Mouse (Mus musculus) cortical plate, adult 2 months (tissue): ENCODE results near the gene Slc6a11. TPM values are rescaled to one million over a fixed set of nuclear protein-coding genes. Genes with fewer than 3 reads are reported as not detected.

Experiments
- H3K27ac ChIP-seq: fragments of 200-500 bp; 2 replicates; pipeline ENCODE4 v1.5.1; 2012; ENCODE audit warnings: low read length, control low read depth, inconsistent platforms; ENCODE audit not compliant: insufficient read depth
- H3K4me1 ChIP-seq: fragments of 200-500 bp; 2 replicates; pipeline ENCODE4 v1.6.1; 2011; ENCODE audit warnings: low read length; ENCODE audit not compliant: control insufficient read depth, insufficient read depth
- H3K4me3 ChIP-seq: fragments of 200-500 bp; 2 replicates; pipeline ENCODE4 v1.5.1; 2011; ENCODE audit warnings: mild to moderate bottlenecking, low read length, control low read depth; ENCODE audit not compliant: insufficient read depth
- CTCF ChIP-seq: fragments of 200-500 bp; IDR thresholded peaks from 2 replicates; pipeline ENCODE4 v1.5.1; 2011; ENCODE audit warnings: mild to moderate bottlenecking, control low read depth, low read length; ENCODE audit not compliant: insufficient read depth; ENCODE audit errors: extremely low read depth
- POLR2A ChIP-seq: fragments of 200-500 bp; IDR thresholded peaks from 2 replicates; pipeline ENCODE4 v1.6.1; 2011; ENCODE audit warnings: mild to moderate bottlenecking, low read length, control low read depth; ENCODE audit not compliant: insufficient read depth; ENCODE audit errors: extremely low read depth
- polyA plus RNA-seq: library from polyadenylated mRNA; depleted of rRNA; stranded (reverse); fragments of >200 nt; gene quantifications from 2 replicates; pipeline ENCODE4 v1.2.3, GENCODE M21; 2012

Gene Slc6a11
- polyA plus RNA-seq, 1 experiment = 124 TPM

- Histone ChIP-seq H3K4me1 (peaks cover 2% of the 10 kb centered on the region; the same call in 1 of the 2 replicates), H3K4me3 (no peak overlapping the region), H3K27ac (no peak overlapping the region)
- no peak for TF ChIP-seq CTCF
- TF ChIP-seq POLR2A = no peak
Measured at GRCm38 (mm10) chr6:114257762-114258361, 126.8 kb downstream of the Slc6a11 start.

GRCm38 (mm10) chr6:114258661-114259193 lies 127.7 kb downstream of the Slc6a11 start:
- peaks cover 2% of the 10 kb centered on the region; the same call in 1 of the 2 replicates for H3K4me1 ChIP-seq

GRCm38 (mm10) chr6:114261609-114262008 lies 130.6 kb downstream of the Slc6a11 start:
- Histone ChIP-seq H3K27ac (no peak overlapping the region), H3K4me3 (no peak overlapping the region), H3K4me1 (no peaks in the 10 kb centered on the region)
- TF ChIP-seq POLR2A (no peak), CTCF (no peak)

More at GRCm38 (mm10) chr6:114258661-114259193, 127.7 kb downstream of the Slc6a11 start:
- no peak overlapping the region for H3K27ac ChIP-seq
- H3K4me3 ChIP-seq = no peak overlapping the region
- no peak for TF ChIP-seq POLR2A
- no peak for TF ChIP-seq CTCF

- no peaks in the 10 kb centered on the region for H3K4me1 ChIP-seq
- H3K4me3 ChIP-seq = no peak overlapping the region
- H3K27ac ChIP-seq = no peak overlapping the region
- TF ChIP-seq POLR2A = no peak
- TF ChIP-seq CTCF = no peak
Measured at GRCm38 (mm10) chr6:114264010-114264409, 133.0 kb downstream of the Slc6a11 start.

DNA sequence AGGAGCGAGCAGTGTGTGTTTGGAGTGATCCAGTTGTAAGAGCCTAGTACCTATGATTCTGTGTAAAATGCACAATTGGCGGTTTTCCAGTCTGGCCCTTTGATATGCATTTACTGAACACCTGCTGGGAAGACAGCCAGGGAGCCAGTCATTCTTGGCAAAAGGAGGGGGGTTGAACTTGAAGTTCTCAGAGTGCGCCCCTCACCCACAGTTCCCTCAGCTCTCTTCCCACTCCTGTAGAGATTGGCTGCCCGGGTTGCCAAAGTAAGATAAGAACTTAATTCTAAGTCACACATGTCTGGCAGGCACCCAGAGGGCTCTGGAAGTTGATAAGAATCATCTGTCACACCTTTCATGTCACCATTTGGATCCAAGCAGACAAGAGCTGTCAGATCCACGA lies 133.4 kb downstream of the Slc6a11 start:
- H3K27ac ChIP-seq = no peak overlapping the region
- H3K4me3 ChIP-seq = no peak overlapping the region
- TF ChIP-seq CTCF (no peak), POLR2A (no peak)
- H3K4me1 ChIP-seq = no peaks in the 10 kb centered on the region

DNA sequence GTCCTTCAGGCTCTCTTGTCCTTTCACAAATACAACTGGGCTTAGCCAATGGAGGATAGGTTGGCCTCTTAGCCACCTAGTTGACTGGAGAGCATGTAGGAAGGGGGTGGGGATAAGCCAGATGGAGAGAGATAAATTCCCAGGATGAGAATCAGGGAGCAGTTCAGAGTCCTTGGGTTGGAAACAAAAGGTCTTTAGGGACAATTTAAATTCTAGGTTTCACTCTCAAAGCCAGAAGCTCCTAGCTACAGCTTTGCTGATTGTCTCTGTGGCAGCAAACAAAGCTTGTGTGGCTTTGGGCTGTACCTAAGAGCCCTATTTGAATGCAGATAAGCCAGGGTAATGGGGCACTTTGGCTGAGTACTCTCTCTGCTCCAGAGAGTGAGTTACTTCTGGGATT lies 135.2 kb downstream of the Slc6a11 start:
- no peaks in the 10 kb centered on the region for H3K4me1 ChIP-seq
- H3K4me3 ChIP-seq = no peak overlapping the region
- TF ChIP-seq CTCF (no peak), POLR2A (no peak)
- H3K27ac ChIP-seq = no peak overlapping the region

DNA sequence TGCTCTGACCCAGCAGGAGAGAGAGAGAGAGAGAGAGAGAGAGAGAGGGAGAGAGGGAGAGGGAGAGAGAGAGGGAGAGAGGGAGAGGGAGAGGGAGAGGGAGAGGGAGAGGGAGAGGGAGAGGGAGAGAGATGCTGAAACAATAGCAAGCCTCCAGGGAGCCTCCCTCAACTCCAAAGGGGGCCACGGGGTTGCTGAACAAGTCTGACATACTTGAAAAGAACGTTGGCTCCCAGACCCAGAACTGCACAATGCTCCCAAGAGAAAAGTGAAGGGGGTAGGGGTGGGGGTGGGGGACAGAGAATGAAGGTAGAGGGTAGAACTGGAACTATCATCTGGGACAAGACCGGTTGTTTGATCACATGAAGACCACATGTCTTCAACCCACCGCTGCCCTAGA lies 136.9 kb downstream of the Slc6a11 start:
- TF ChIP-seq POLR2A = no peak
- no peak for TF ChIP-seq CTCF
- Histone ChIP-seq H3K4me3 (no peak overlapping the region), H3K4me1 (no peaks in the 10 kb centered on the region), H3K27ac (no peak overlapping the region)

GRCm38 (mm10) chr6:114269589-114269988 lies 138.5 kb downstream of the Slc6a11 start:
- Histone ChIP-seq H3K4me1 (no peaks in the 10 kb centered on the region), H3K4me3 (no peak overlapping the region), H3K27ac (no peak overlapping the region)
- TF ChIP-seq CTCF = no peak
- no peak for TF ChIP-seq POLR2A

DNA sequence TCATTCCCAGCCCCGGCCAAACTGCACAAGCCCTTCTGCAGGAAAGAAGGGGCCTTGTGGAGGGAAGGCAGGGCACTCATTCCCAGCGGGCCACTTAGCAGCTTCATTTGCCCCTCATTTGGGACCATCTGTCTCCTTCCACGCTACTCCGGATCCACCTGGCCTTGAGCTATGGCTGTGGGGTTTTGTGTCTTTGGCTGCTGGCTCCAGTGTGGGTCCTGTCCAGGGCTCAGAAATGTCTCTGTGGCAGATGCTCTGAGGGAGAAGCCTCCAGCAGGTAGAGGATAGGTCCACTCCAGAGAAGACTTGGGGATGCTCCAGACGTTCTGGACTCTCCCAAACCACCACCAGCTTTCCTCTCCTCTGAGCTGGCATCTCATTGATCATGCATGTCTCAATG lies 139.8 kb downstream of the Slc6a11 start:
- Histone ChIP-seq H3K27ac (no peak overlapping the region), H3K4me1 (no peaks in the 10 kb centered on the region), H3K4me3 (no peak overlapping the region)
- TF ChIP-seq CTCF = no peak
- no peak for TF ChIP-seq POLR2A

- Histone ChIP-seq H3K27ac (no peak overlapping the region), H3K4me1 (no peaks in the 10 kb centered on the region), H3K4me3 (no peak overlapping the region)
- no peak for TF ChIP-seq CTCF
- no peak for TF ChIP-seq POLR2A
Measured at GRCm38 (mm10) chr6:114272279-114272678, 141.2 kb downstream of the Slc6a11 start.
